Mouse (Mus musculus): ENCODE data around the gene Ubl5. TPM values are rescaled to one million over a fixed set of nuclear protein-coding genes. Genes with fewer than 3 reads are reported as not detected.
A peak's percentile ranks its signal among the peaks of the same experiment; 100 is the strongest.

Ubl5 gene
- 332 and 354 TPM in 2 replicates for polyA plus RNA-seq (2014; fragmentation: Nextera tagmentation; extraction: Ambion mirVana)

- H3K27me3 ChIP-seq (replicated peaks; ENCODE audit: control insufficient read depth, insufficient read depth, low read length) = no peaks in the 10 kb centered on the region
Observed at GRCm38 (mm10) chr9:20642101-20642895, at the start of gene Ubl5. Gene Ubl5 (plus strand): TSS chr9:20642878.

GRCm38 (mm10) chr9:20601270-20601669, 41.4 kb upstream of the Ubl5 start:
- ATAC-seq (ENCODE audit: low read depth) = no peak
- H3K4me3 ChIP-seq (ENCODE audit: low read depth, low read length) = no peak overlapping the region

More at GRCm38 (mm10) chr9:20642101-20642895, at the start of gene Ubl5:
- Histone ChIP-seq H3K4me3 (ENCODE audit: low read depth, low read length) (peak within 1 kb of the TSS; percentile 74), H3K9me3 (ENCODE audit: control insufficient read depth, low read length) (no peaks in the 10 kb centered on the region), H3K4me2 (ENCODE audit: low read depth, low read length) (peak within 1 kb of the TSS; percentile 81), H3K4me1 (ENCODE audit: control insufficient read depth, insufficient read depth, low read length) (no peaks in the 10 kb centered on the region; the same call in none of the 2 replicates), H3K36me3 (ENCODE audit: control insufficient read depth, insufficient read depth, low read length) (peaks cover 35% of the 10 kb centered on the region), H3K27ac (replicated peaks; ENCODE audit: low read depth, low read length) (peak within 1 kb of the TSS; percentile 94), H3K9ac (ENCODE audit: low read depth, low read length) (peak within 1 kb of the TSS; percentile 86)
- WGBS = under 1% methylated on average over 49 of the region's 51 CpGs
- ATAC-seq (ENCODE audit: low read depth) = peak; percentile 94
- DNase-seq (ENCODE audit: low spot score) = peak; percentile 100

GRCm38 (mm10) chr9:20606269-20606668, 36.4 kb upstream of the Ubl5 start:
- Histone ChIP-seq H3K27ac (replicated peaks; ENCODE audit: low read depth, low read length) (no peak overlapping the region), H3K4me1 (ENCODE audit: control insufficient read depth, insufficient read depth, low read length) (peaks cover 12% of the 10 kb centered on the region), H3K4me2 (ENCODE audit: low read depth, low read length) (peak overlapping the region; percentile 70), H3K36me3 (ENCODE audit: control insufficient read depth, insufficient read depth, low read length) (0 out of 2 replicates have a peak, but pooled peaks cover 16% of the 10 kb centered on the region), H3K9ac (ENCODE audit: low read depth, low read length) (no peak overlapping the region), H3K4me3 (ENCODE audit: low read depth, low read length) (peak overlapping the region; percentile 75; the same call in 1 of the 2 replicates), H3K9me3 (ENCODE audit: control insufficient read depth, low read length) (no peaks in the 10 kb centered on the region), H3K27me3 (replicated peaks; ENCODE audit: control insufficient read depth, insufficient read depth, low read length) (no peaks in the 10 kb centered on the region)
- 96% methylated on average over 1 of the region's 1 CpGs for WGBS
- ATAC-seq (ENCODE audit: low read depth) (no peak), DNase-seq (ENCODE audit: low spot score) (no peak)

More at GRCm38 (mm10) chr9:20601270-20601669, 41.4 kb upstream of the Ubl5 start:
- no peak overlapping the region for H3K9ac ChIP-seq (ENCODE audit: low read depth, low read length)
- H3K27ac ChIP-seq (replicated peaks; ENCODE audit: low read depth, low read length) = no peak overlapping the region
- H3K36me3 ChIP-seq (ENCODE audit: control insufficient read depth, insufficient read depth, low read length) = 0 out of 2 replicates have a peak, but pooled peaks cover under 1% of the 10 kb centered on the region
- WGBS = 86% methylated on average over 6 of the region's 6 CpGs
- DNase-seq (ENCODE audit: low spot score) = no peak
- H3K27me3 ChIP-seq (replicated peaks; ENCODE audit: control insufficient read depth, insufficient read depth, low read length) = no peaks in the 10 kb centered on the region
- no peaks in the 10 kb centered on the region for H3K9me3 ChIP-seq (ENCODE audit: control insufficient read depth, low read length)
- no peak overlapping the region for H3K4me2 ChIP-seq (ENCODE audit: low read depth, low read length)
- H3K4me1 ChIP-seq (ENCODE audit: control insufficient read depth, insufficient read depth, low read length) = no peaks in the 10 kb centered on the region

- ATAC-seq (ENCODE audit: low read depth) (peak; percentile 92), DNase-seq (ENCODE audit: low spot score) (peak; percentile 97)
- Histone ChIP-seq H3K4me1 (ENCODE audit: control insufficient read depth, insufficient read depth, low read length) (peaks cover 12% of the 10 kb centered on the region), H3K27me3 (replicated peaks; ENCODE audit: control insufficient read depth, insufficient read depth, low read length) (no peaks in the 10 kb centered on the region), H3K9ac (ENCODE audit: low read depth, low read length) (peak overlapping the region; percentile 93), H3K4me2 (ENCODE audit: low read depth, low read length) (peak overlapping the region; percentile 70), H3K36me3 (ENCODE audit: control insufficient read depth, insufficient read depth, low read length) (0 out of 2 replicates have a peak, but pooled peaks cover 16% of the 10 kb centered on the region), H3K9me3 (ENCODE audit: control insufficient read depth, low read length) (no peaks in the 10 kb centered on the region), H3K4me3 (ENCODE audit: low read depth, low read length) (peak overlapping the region; percentile 75), H3K27ac (replicated peaks; ENCODE audit: low read depth, low read length) (peak overlapping the region; percentile 98)
- under 1% methylated on average over 57 of the region's 57 CpGs for WGBS
Observed at GRCm38 (mm10) chr9:20607100-20607974, 35.3 kb upstream of the Ubl5 start.

- Histone ChIP-seq H3K27me3 (replicated peaks; ENCODE audit: control insufficient read depth, insufficient read depth, low read length) (no peaks in the 10 kb centered on the region), H3K27ac (replicated peaks; ENCODE audit: low read depth, low read length) (no peak overlapping the region), H3K4me1 (ENCODE audit: control insufficient read depth, insufficient read depth, low read length) (peaks cover 12% of the 10 kb centered on the region), H3K4me3 (ENCODE audit: low read depth, low read length) (no peak overlapping the region), H3K9ac (ENCODE audit: low read depth, low read length) (no peak overlapping the region), H3K36me3 (ENCODE audit: control insufficient read depth, insufficient read depth, low read length) (0 out of 2 replicates have a peak, but pooled peaks cover 16% of the 10 kb centered on the region), H3K4me2 (ENCODE audit: low read depth, low read length) (no peak overlapping the region), H3K9me3 (ENCODE audit: control insufficient read depth, low read length) (no peaks in the 10 kb centered on the region)
- DNase-seq (ENCODE audit: low spot score) (no peak), ATAC-seq (ENCODE audit: low read depth) (no peak)
- WGBS = 85% methylated on average over 5 of the region's 5 CpGs
Observed at GRCm38 (mm10) chr9:20609831-20610464, 32.7 kb upstream of the Ubl5 start.

GRCm38 (mm10) chr9:20611976-20612375, 30.7 kb upstream of the Ubl5 start:
- no peaks in the 10 kb centered on the region for H3K9me3 ChIP-seq (ENCODE audit: control insufficient read depth, low read length)
- H3K9ac ChIP-seq (ENCODE audit: low read depth, low read length) = no peak overlapping the region
- no peaks in the 10 kb centered on the region for H3K27me3 ChIP-seq (replicated peaks; ENCODE audit: control insufficient read depth, insufficient read depth, low read length)
- ATAC-seq (ENCODE audit: low read depth) (no peak), DNase-seq (ENCODE audit: low spot score) (no peak)
- peaks cover 7% of the 10 kb centered on the region; the same call in 1 of the 2 replicates for H3K4me1 ChIP-seq (ENCODE audit: control insufficient read depth, insufficient read depth, low read length)
- WGBS = 84% methylated on average over 5 of the region's 5 CpGs
- H3K36me3 ChIP-seq (ENCODE audit: control insufficient read depth, insufficient read depth, low read length) = 0 out of 2 replicates have a peak, but pooled peaks cover 16% of the 10 kb centered on the region
- no peak overlapping the region for H3K27ac ChIP-seq (replicated peaks; ENCODE audit: low read depth, low read length)
- H3K4me2 ChIP-seq (ENCODE audit: low read depth, low read length) = no peak overlapping the region
- no peak overlapping the region for H3K4me3 ChIP-seq (ENCODE audit: low read depth, low read length)

- H3K4me1 ChIP-seq (ENCODE audit: control insufficient read depth, insufficient read depth, low read length) = no peaks in the 10 kb centered on the region
- H3K27me3 ChIP-seq (replicated peaks; ENCODE audit: control insufficient read depth, insufficient read depth, low read length) = no peaks in the 10 kb centered on the region
- H3K36me3 ChIP-seq (ENCODE audit: control insufficient read depth, insufficient read depth, low read length) = 0 out of 2 replicates have a peak, but pooled peaks cover 3% of the 10 kb centered on the region
- H3K9ac ChIP-seq (ENCODE audit: low read depth, low read length) = no peak overlapping the region
- 94% methylated on average over 2 of the region's 2 CpGs for WGBS
- no peak overlapping the region for H3K27ac ChIP-seq (replicated peaks; ENCODE audit: low read depth, low read length)
- H3K4me3 ChIP-seq (ENCODE audit: low read depth, low read length) = no peak overlapping the region
- no peak overlapping the region for H3K4me2 ChIP-seq (ENCODE audit: low read depth, low read length)
- H3K9me3 ChIP-seq (ENCODE audit: control insufficient read depth, low read length) = no peaks in the 10 kb centered on the region
- DNase-seq (ENCODE audit: low spot score) (no peak), ATAC-seq (ENCODE audit: low read depth) (no peak)
Observed at GRCm38 (mm10) chr9:20616685-20617084, 26.0 kb upstream of the Ubl5 start.

GRCm38 (mm10) chr9:20631332-20631731, 11.3 kb upstream of the Ubl5 start:
- no peaks in the 10 kb centered on the region for H3K9me3 ChIP-seq (ENCODE audit: control insufficient read depth, low read length)
- H3K4me3 ChIP-seq (ENCODE audit: low read depth, low read length) = no peak overlapping the region
- no peaks in the 10 kb centered on the region for H3K27me3 ChIP-seq (replicated peaks; ENCODE audit: control insufficient read depth, insufficient read depth, low read length)
- no peak overlapping the region for H3K27ac ChIP-seq (replicated peaks; ENCODE audit: low read depth, low read length)
- WGBS = 97% methylated on average over 2 of the region's 2 CpGs
- H3K4me1 ChIP-seq (ENCODE audit: control insufficient read depth, insufficient read depth, low read length) = no peaks in the 10 kb centered on the region
- H3K36me3 ChIP-seq (ENCODE audit: control insufficient read depth, insufficient read depth, low read length) = no peaks in the 10 kb centered on the region
- H3K4me2 ChIP-seq (ENCODE audit: low read depth, low read length) = no peak overlapping the region
- ATAC-seq (ENCODE audit: low read depth) (no peak), DNase-seq (ENCODE audit: low spot score) (no peak)
- no peak overlapping the region for H3K9ac ChIP-seq (ENCODE audit: low read depth, low read length)

Data from embryonic facial prominence, embryonic 14.5 days (tissue).